Mouse (Mus musculus) heart, adult 2 months (tissue): ENCODE measurements around the gene Scfd2. TPM values are rescaled to one million over a fixed set of nuclear protein-coding genes. Genes with fewer than 3 reads are reported as not detected.
A peak's percentile ranks its signal among the peaks of the same experiment; 100 is the strongest.

Source experiments
- DNase-seq, 2 experiments: peaks; one replicate each; pipeline ENCODE4 v3.0.0; 2021
- H3K27ac ChIP-seq: fragments of 200-600 bp; 2 replicates; pipeline ENCODE4 v1.8.1; 2022
- H3K27me3 ChIP-seq: fragments of 200-500 bp; 2 replicates; pipeline ENCODE4 v1.6.1; 2012; ENCODE audit warnings: mild to moderate bottlenecking, low read length, inconsistent platforms, mixed read lengths; ENCODE audit not compliant: control insufficient read depth, insufficient read depth
- H3K36me3 ChIP-seq: fragments of 200-500 bp; 2 replicates; pipeline ENCODE4 v1.6.1; 2012; ENCODE audit warnings: low read length, inconsistent platforms; ENCODE audit not compliant: control insufficient read depth, insufficient read depth
- H3K4me1 ChIP-seq: fragments of 200-500 bp; 2 replicates; pipeline ENCODE4 v1.6.1; 2011; ENCODE audit warnings: low read length; ENCODE audit not compliant: control insufficient read depth, insufficient read depth
- H3K4me3 ChIP-seq: fragments of 200-600 bp; 2 replicates; pipeline ENCODE4 v1.8.1; 2022
- H3K79me2 ChIP-seq: fragments of 200-500 bp; replicated peaks from 2 replicates; pipeline ENCODE4 v1.6.1; 2012; ENCODE audit warnings: mild to moderate bottlenecking, inconsistent platforms, low read length, moderate library complexity, mixed read lengths; ENCODE audit not compliant: control insufficient read depth, insufficient read depth
- H3K9ac ChIP-seq: fragments of 200-500 bp; 2 replicates; pipeline ENCODE4 v1.6.1; 2012; ENCODE audit warnings: low read depth, mild to moderate bottlenecking, control low read depth, inconsistent platforms, low read length, mixed read lengths
- CTCF ChIP-seq: fragments of 200-600 bp; IDR thresholded peaks from 2 replicates; pipeline ENCODE4 v1.8.1; 2022; ENCODE audit warnings: antibody characterized with exemption, mild to moderate bottlenecking, moderate library complexity
- EP300 ChIP-seq: fragments of 200-500 bp; IDR thresholded peaks from 2 replicates; pipeline ENCODE4 v1.6.1; 2011; ENCODE audit warnings: low read depth, low read length, control low read depth; ENCODE audit not compliant: insufficient read depth
- POLR2A ChIP-seq: fragments of 200-500 bp; IDR thresholded peaks from 2 replicates; pipeline ENCODE4 v1.6.1; 2011; ENCODE audit warnings: mild to moderate bottlenecking, low read depth, low read length, control low read depth; ENCODE audit not compliant: insufficient read depth
- WGBS: fragments of 180-500 bp; shearing (Covaris S2); methylation state at CpG from one replicate; pipeline ENCODE4 v1.1.7; 2018; 5-methylcytosine and 5-hydroxymethylcytosine counted together
- intact Hi-C: fragments of 180-260 bp; cut with DNase I; formaldehyde crosslinking; loops from one replicate; pipeline ENCODE4 v1.15.1; 2025
- polyA plus RNA-seq: library from polyadenylated mRNA; depleted of rRNA; stranded (reverse); fragments of >200 nt; gene quantifications from 2 replicates; pipeline ENCODE4 v1.2.3, GENCODE M21; 2012
- total RNA-seq, 2 experiments: library from RNA; stranded (reverse); gene quantifications; 2 replicates each; pipeline ENCODE4 v1.2.3; 2021

Scfd2 gene
- total and polyA plus RNA-seq, 3 experiments: 9.1 to 13.9 (median 11.9) TPM

- intact Hi-C loops: no loop called here
Observed at GRCm38 (mm10) chr5:74450977-74451376, 80.6 kb downstream of the Scfd2 start.

GRCm38 (mm10) chr5:74447517-74448334 lies 83.8 kb downstream of the Scfd2 start:
- Histone ChIP-seq H3K79me2 (no peaks in the 10 kb centered on the region), H3K27ac (no peak overlapping the region), H3K27me3 (no peaks in the 10 kb centered on the region), H3K36me3 (no peaks in the 10 kb centered on the region), H3K4me1 (peaks cover 2% of the 10 kb centered on the region; the same call in 1 of the 2 replicates), H3K4me3 (no peak overlapping the region), H3K9ac (no peak overlapping the region)
- intact Hi-C loops: no loop called here
- 91% methylated on average over 10 of the region's 10 CpGs for WGBS
- TF ChIP-seq EP300 (no peak), POLR2A (no peak), CTCF (no peak)
- no peak for DNase-seq

More at GRCm38 (mm10) chr5:74450977-74451376, 80.6 kb downstream of the Scfd2 start:
- Histone ChIP-seq H3K27ac (no peak overlapping the region), H3K4me3 (no peak overlapping the region), H3K27me3 (no peaks in the 10 kb centered on the region), H3K9ac (no peak overlapping the region), H3K79me2 (no peaks in the 10 kb centered on the region), H3K36me3 (no peaks in the 10 kb centered on the region), H3K4me1 (peaks cover 2% of the 10 kb centered on the region; the same call in 1 of the 2 replicates)
- TF ChIP-seq POLR2A: no peak
- no peak for TF ChIP-seq CTCF
- TF ChIP-seq EP300: no peak
- WGBS: 69% methylated on average over 5 of the region's 5 CpGs
- DNase-seq: no peak

DNA sequence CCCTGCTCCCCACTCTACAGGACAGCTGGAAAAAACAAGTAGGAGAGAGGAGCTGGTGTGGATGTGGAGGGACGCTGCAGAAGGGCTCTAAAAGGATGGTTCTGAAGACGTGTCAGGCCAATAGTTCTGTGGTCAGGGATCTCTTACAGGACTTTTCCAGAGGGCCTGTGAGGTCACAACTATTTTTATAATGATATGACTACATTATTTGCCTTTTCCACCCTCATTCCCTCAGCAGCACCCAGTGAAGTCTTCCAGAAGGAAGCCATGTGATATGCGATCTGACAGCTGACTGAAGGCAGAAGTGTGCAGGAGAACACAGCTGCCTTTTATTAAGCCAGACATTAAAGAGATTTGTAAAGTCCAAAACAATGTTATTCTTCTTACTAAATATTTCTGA lies 85.7 kb downstream of the Scfd2 start:
- TF ChIP-seq POLR2A (no peak), CTCF (no peak), EP300 (no peak)
- intact Hi-C loops: no loop called here
- Histone ChIP-seq H3K4me3 (no peak overlapping the region), H3K27ac (no peak overlapping the region), H3K9ac (no peak overlapping the region), H3K27me3 (no peaks in the 10 kb centered on the region), H3K79me2 (no peaks in the 10 kb centered on the region), H3K4me1 (peaks cover 2% of the 10 kb centered on the region; the same call in 1 of the 2 replicates), H3K36me3 (no peaks in the 10 kb centered on the region)
- no peak for DNase-seq
- 56% methylated on average over 3 of the region's 3 CpGs for WGBS

- DNase-seq: no peak
- intact Hi-C loops: no loop called here
- Histone ChIP-seq H3K27ac (no peak overlapping the region), H3K4me1 (no peaks in the 10 kb centered on the region), H3K27me3 (no peaks in the 10 kb centered on the region), H3K9ac (no peak overlapping the region), H3K36me3 (no peaks in the 10 kb centered on the region), H3K4me3 (no peak overlapping the region), H3K79me2 (no peaks in the 10 kb centered on the region)
- WGBS: 85% methylated on average over 8 of the region's 8 CpGs
- TF ChIP-seq CTCF: no peak
- TF ChIP-seq EP300: no peak
- no peak for TF ChIP-seq POLR2A
Observed at GRCm38 (mm10) chr5:74438353-74438752, 93.2 kb downstream of the Scfd2 start.

DNA sequence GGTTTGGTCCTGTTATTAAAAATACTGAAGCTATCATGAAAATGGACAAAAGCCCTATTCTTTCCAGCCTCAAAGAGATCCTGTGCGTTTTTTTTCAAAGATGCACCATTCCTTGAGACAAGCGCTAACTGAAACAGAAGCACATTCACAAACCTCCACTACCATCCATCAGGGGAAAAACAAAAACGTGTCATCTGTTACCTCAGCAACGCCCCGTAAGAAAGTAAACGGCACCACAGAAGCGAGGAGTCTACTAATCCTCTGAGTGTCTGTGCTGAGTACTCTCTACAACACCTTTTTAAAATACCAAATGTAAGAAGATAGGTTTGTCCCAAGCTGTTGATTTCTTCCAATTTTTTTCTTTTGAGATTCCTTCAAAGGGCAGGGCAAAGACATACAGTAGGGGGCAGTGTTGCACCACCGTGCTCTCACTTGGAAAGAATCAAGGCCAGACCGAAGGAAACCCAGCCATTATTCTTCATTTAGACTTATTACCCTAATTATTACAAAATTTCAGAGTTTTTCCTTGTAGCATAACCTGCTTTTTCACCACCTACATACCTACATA lies 97.9 kb downstream of the Scfd2 start:
- no peak overlapping the region for H3K9ac ChIP-seq
- H3K36me3 ChIP-seq: no peaks in the 10 kb centered on the region
- H3K27me3 ChIP-seq: no peaks in the 10 kb centered on the region
- intact Hi-C loops: loop anchor here (2.0 to 5.0 kb wide), 3 partner anchors 123 to 723 kb away; no protein-coding TSS in a partner anchor
- no peak overlapping the region for H3K4me3 ChIP-seq
- WGBS: 37% methylated on average over 9 of the region's 9 CpGs
- no peaks in the 10 kb centered on the region for H3K4me1 ChIP-seq
- H3K79me2 ChIP-seq: no peaks in the 10 kb centered on the region
- peak; percentile 91 for TF ChIP-seq CTCF
- TF ChIP-seq POLR2A: no peak
- no peak overlapping the region for H3K27ac ChIP-seq
- peak; percentile 51 to 77 for DNase-seq

DNA sequence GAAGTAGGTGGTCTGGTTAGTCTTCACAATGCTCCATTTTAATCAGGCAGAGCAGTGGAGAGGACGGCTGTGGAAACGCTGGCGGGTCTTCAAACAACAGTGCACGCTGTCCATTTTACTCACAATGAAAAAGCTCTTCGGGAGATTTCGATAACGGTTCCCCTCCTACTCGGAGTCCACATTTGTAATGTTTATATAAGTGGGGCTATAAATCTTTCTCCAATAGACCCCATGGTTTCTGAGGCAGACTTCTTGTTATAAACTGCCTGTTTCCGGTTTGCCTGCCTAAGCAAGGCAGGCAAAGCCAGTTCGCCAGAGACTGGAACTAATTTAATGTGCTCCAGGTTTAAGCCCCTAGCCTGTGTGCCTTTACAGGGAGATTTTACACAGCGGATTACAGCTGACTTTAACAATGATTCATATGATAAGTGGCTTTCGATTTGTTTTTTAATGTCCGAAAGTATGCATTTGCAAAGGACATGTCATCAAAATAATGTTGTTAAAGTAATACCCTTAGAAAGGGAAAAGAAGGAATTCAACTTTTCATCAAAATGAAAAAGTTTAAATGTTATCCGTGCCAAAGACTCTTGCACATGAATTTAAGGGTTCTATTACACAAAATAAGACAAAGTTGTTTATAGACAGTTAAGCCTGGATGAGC lies 98.5 kb downstream of the Scfd2 start:
- Histone ChIP-seq H3K4me1 (no peaks in the 10 kb centered on the region), H3K79me2 (no peaks in the 10 kb centered on the region), H3K27me3 (no peaks in the 10 kb centered on the region), H3K36me3 (no peaks in the 10 kb centered on the region), H3K27ac (no peak overlapping the region), H3K9ac (no peak overlapping the region), H3K4me3 (no peak overlapping the region)
- intact Hi-C loops: loop anchor here (2.0 to 5.0 kb wide), 3 partner anchors 122 to 724 kb away; no protein-coding TSS in a partner anchor
- 60% methylated on average over 14 of the region's 14 CpGs for WGBS
- TF ChIP-seq CTCF (no peak), EP300 (no peak), POLR2A (no peak)
- no peak for DNase-seq
